Mouse (Mus musculus): Measurements from ENCODE around the gene Capn5. TPM values are rescaled to one million over a fixed set of nuclear protein-coding genes. Genes with fewer than 3 reads are reported as not detected.

Capn5 gene
- polyA plus RNA-seq, 1 experiment: 10.0 TPM

GRCm38 (mm10) chr7:98104481-98105435, 73.3 kb downstream of the Capn5 start:
- Histone ChIP-seq H3K4me3 (ENCODE audit: extremely low read depth, insufficient read depth, insufficient read length) (no peak overlapping the region), H3K36me3 (ENCODE audit: control insufficient read depth, insufficient read depth, low read length) (no peaks in the 10 kb centered on the region), H3K27ac (ENCODE audit: insufficient read depth, low read length) (0 out of 2 replicates have a peak overlapping the region, but pooled peaks have one; percentile 24), H3K4me1 (ENCODE audit: control insufficient read depth, insufficient read depth, insufficient read length) (peaks cover 5% of the 10 kb centered on the region; the same call in 1 of the 2 replicates), H3K27me3 (ENCODE audit: control insufficient read depth, insufficient read depth, low read length) (no peaks in the 10 kb centered on the region)
- no peak for TF ChIP-seq CTCF (IDR thresholded peaks at IDR 0.05; ENCODE audit: extremely low read depth, insufficient read depth, insufficient read length, insufficient replicate concordance)
- TF ChIP-seq POLR2A (IDR thresholded peaks at IDR 0.05; ENCODE audit: low read depth, low read length): no peak
- WGBS: 84% methylated on average over 16 of the region's 16 CpGs
- DNase-seq (ENCODE audit: low read depth in 1 of 2, low spot score in 2 of 2): no peak

GRCm38 (mm10) chr7:98103942-98104292, 74.2 kb downstream of the Capn5 start:
- H3K27ac ChIP-seq (ENCODE audit: insufficient read depth, low read length): no peak overlapping the region
- no peak overlapping the region for H3K4me3 ChIP-seq (ENCODE audit: extremely low read depth, insufficient read depth, insufficient read length)
- H3K4me1 ChIP-seq (ENCODE audit: control insufficient read depth, insufficient read depth, insufficient read length): peaks cover 5% of the 10 kb centered on the region; the same call in 1 of the 2 replicates
- no peak for DNase-seq (ENCODE audit: low read depth in 1 of 2, low spot score in 2 of 2)
- H3K36me3 ChIP-seq (ENCODE audit: control insufficient read depth, insufficient read depth, low read length): no peaks in the 10 kb centered on the region
- 88% methylated on average over 5 of the region's 5 CpGs for WGBS
- H3K27me3 ChIP-seq (ENCODE audit: control insufficient read depth, insufficient read depth, low read length): no peaks in the 10 kb centered on the region
- TF ChIP-seq POLR2A (IDR thresholded peaks at IDR 0.05; ENCODE audit: low read depth, low read length): no peak
- TF ChIP-seq CTCF (IDR thresholded peaks at IDR 0.05; ENCODE audit: extremely low read depth, insufficient read depth, insufficient read length, insufficient replicate concordance): no peak

GRCm38 (mm10) chr7:98103002-98103941, 74.8 kb downstream of the Capn5 start:
- Histone ChIP-seq H3K27me3 (ENCODE audit: control insufficient read depth, insufficient read depth, low read length) (no peaks in the 10 kb centered on the region), H3K27ac (ENCODE audit: insufficient read depth, low read length) (peak overlapping the region; percentile 18; the same call in 1 of the 2 replicates), H3K36me3 (ENCODE audit: control insufficient read depth, insufficient read depth, low read length) (no peaks in the 10 kb centered on the region), H3K4me3 (ENCODE audit: extremely low read depth, insufficient read depth, insufficient read length) (peak overlapping the region; percentile 45; the same call in 1 of the 2 replicates), H3K4me1 (ENCODE audit: control insufficient read depth, insufficient read depth, insufficient read length) (peaks cover 5% of the 10 kb centered on the region; the same call in 1 of the 2 replicates)
- peak; percentile 47 to 48 for DNase-seq (ENCODE audit: low read depth in 1 of 2, low spot score in 2 of 2)
- WGBS: 22% methylated on average over 17 of the region's 26 CpGs
- TF ChIP-seq POLR2A (IDR thresholded peaks at IDR 0.05; ENCODE audit: low read depth, low read length) (no peak), CTCF (IDR thresholded peaks at IDR 0.05; ENCODE audit: extremely low read depth, insufficient read depth, insufficient read length, insufficient replicate concordance) (peak; percentile 54; the same call in 1 of the 2 replicates)

- Histone ChIP-seq H3K4me1 (ENCODE audit: control insufficient read depth, insufficient read depth, insufficient read length) (peaks cover 5% of the 10 kb centered on the region; the same call in 1 of the 2 replicates), H3K27me3 (ENCODE audit: control insufficient read depth, insufficient read depth, low read length) (no peaks in the 10 kb centered on the region), H3K27ac (ENCODE audit: insufficient read depth, low read length) (no peak overlapping the region), H3K4me3 (ENCODE audit: extremely low read depth, insufficient read depth, insufficient read length) (no peak overlapping the region), H3K36me3 (ENCODE audit: control insufficient read depth, insufficient read depth, low read length) (no peaks in the 10 kb centered on the region)
- TF ChIP-seq POLR2A (IDR thresholded peaks at IDR 0.05; ENCODE audit: low read depth, low read length) (no peak), CTCF (IDR thresholded peaks at IDR 0.05; ENCODE audit: extremely low read depth, insufficient read depth, insufficient read length, insufficient replicate concordance) (no peak)
- DNase-seq (ENCODE audit: low read depth in 1 of 2, low spot score in 2 of 2): no peak
- 96% methylated on average over 11 of the region's 11 CpGs for WGBS
These were observed 75.6 kb downstream of the Capn5 start for GRCm38 (mm10) chr7:98102488-98102887.

GRCm38 (mm10) chr7:98097557-98097956, 80.5 kb downstream of the Capn5 start:
- Histone ChIP-seq H3K36me3 (ENCODE audit: control insufficient read depth, insufficient read depth, low read length) (no peaks in the 10 kb centered on the region), H3K27ac (ENCODE audit: insufficient read depth, low read length) (no peak overlapping the region), H3K4me3 (ENCODE audit: extremely low read depth, insufficient read depth, insufficient read length) (no peak overlapping the region), H3K4me1 (ENCODE audit: control insufficient read depth, insufficient read depth, insufficient read length) (no peaks in the 10 kb centered on the region), H3K27me3 (ENCODE audit: control insufficient read depth, insufficient read depth, low read length) (no peaks in the 10 kb centered on the region)
- TF ChIP-seq POLR2A (IDR thresholded peaks at IDR 0.05; ENCODE audit: low read depth, low read length): no peak
- no peak for TF ChIP-seq CTCF (IDR thresholded peaks at IDR 0.05; ENCODE audit: extremely low read depth, insufficient read depth, insufficient read length, insufficient replicate concordance)
- 92% methylated on average over 8 of the region's 8 CpGs for WGBS
- no peak for DNase-seq (ENCODE audit: low read depth in 1 of 2, low spot score in 2 of 2)

- WGBS: 88% methylated on average over 4 of the region's 4 CpGs
- TF ChIP-seq POLR2A (IDR thresholded peaks at IDR 0.05; ENCODE audit: low read depth, low read length) (no peak), CTCF (IDR thresholded peaks at IDR 0.05; ENCODE audit: extremely low read depth, insufficient read depth, insufficient read length, insufficient replicate concordance) (no peak)
- H3K36me3 ChIP-seq (ENCODE audit: control insufficient read depth, insufficient read depth, low read length): no peaks in the 10 kb centered on the region
- H3K4me3 ChIP-seq (ENCODE audit: extremely low read depth, insufficient read depth, insufficient read length): no peak overlapping the region
- no peak overlapping the region for H3K27ac ChIP-seq (ENCODE audit: insufficient read depth, low read length)
- DNase-seq (ENCODE audit: low read depth in 1 of 2, low spot score in 2 of 2): no peak
- H3K27me3 ChIP-seq (ENCODE audit: control insufficient read depth, insufficient read depth, low read length): no peaks in the 10 kb centered on the region
- no peaks in the 10 kb centered on the region for H3K4me1 ChIP-seq (ENCODE audit: control insufficient read depth, insufficient read depth, insufficient read length)
These were observed 82.2 kb downstream of the Capn5 start for GRCm38 (mm10) chr7:98095852-98096251.
